Mouse (Mus musculus): ENCODE results near the gene Lig4.

Gene Lig4

GRCm38 (mm10) chr8:9977573-9978314 lies at the start of gene Lig4, which contains the start of gene Abhd13:
Gene Lig4, minus strand, starts transcription at chr8:9977686.
Gene Abhd13, plus strand, starts transcription at chr8:9977707.
- DNase-seq (ENCODE audit: low read depth, low spot score): peak; percentile 99

GRCm38 (mm10) chr8:10017231-10017630 lies 39.7 kb upstream of the Lig4 start:
- no peak for DNase-seq (ENCODE audit: low read depth, low spot score)

- no peak for DNase-seq (ENCODE audit: low read depth, low spot score)
Observed at GRCm38 (mm10) chr8:10016252-10016651, 38.8 kb upstream of the Lig4 start.

GRCm38 (mm10) chr8:10007660-10008028 lies 30.2 kb upstream of the Lig4 start:
- DNase-seq (ENCODE audit: low read depth, low spot score): no peak

- peak; percentile 49 for DNase-seq (ENCODE audit: low read depth, low spot score)
Observed at GRCm38 (mm10) chr8:10006986-10007659, 29.6 kb upstream of the Lig4 start.

- DNase-seq (ENCODE audit: low read depth, low spot score): no peak
Observed at GRCm38 (mm10) chr8:10006156-10006985, 28.9 kb upstream of the Lig4 start, which contains the start of gene Tnfsf13b. Gene Tnfsf13b, plus strand, starts transcription at chr8:10006467.

- DNase-seq (ENCODE audit: low read depth, low spot score): no peak
Observed at GRCm38 (mm10) chr8:10004115-10004514, 26.6 kb upstream of the Lig4 start.

- no peak for DNase-seq (ENCODE audit: low read depth, low spot score)
Observed at GRCm38 (mm10) chr8:9980188-9980587, 2.7 kb upstream of the Lig4 start.

- no peak for DNase-seq (ENCODE audit: low read depth, low spot score)
Observed at GRCm38 (mm10) chr8:9979746-9980145, 2.3 kb upstream of the Lig4 start.

- DNase-seq (ENCODE audit: low read depth, low spot score): no peak
Observed at GRCm38 (mm10) chr8:9978475-9979230, 1.2 kb upstream of the Lig4 start.

- no peak for DNase-seq (ENCODE audit: low read depth, low spot score)
Observed at GRCm38 (mm10) chr8:9977016-9977415, 470 bp downstream of the Lig4 start.

GRCm38 (mm10) chr8:9975898-9976611 lies 1.4 kb downstream of the Lig4 start:
- peak; percentile 98 for DNase-seq (ENCODE audit: low read depth, low spot score)

GRCm38 (mm10) chr8:9975276-9975675 lies 2.2 kb downstream of the Lig4 start:
- no peak for DNase-seq (ENCODE audit: low read depth, low spot score)

- DNase-seq (ENCODE audit: low read depth, low spot score): no peak
Observed at GRCm38 (mm10) chr8:9971866-9972265, 5.6 kb downstream of the Lig4 start.

GRCm38 (mm10) chr8:9959919-9960318 lies 17.6 kb downstream of the Lig4 start:
- DNase-seq (ENCODE audit: low read depth, low spot score): no peak

GRCm38 (mm10) chr8:9958338-9958737 lies 19.1 kb downstream of the Lig4 start:
- DNase-seq (ENCODE audit: low read depth, low spot score): peak; percentile 11

GRCm38 (mm10) chr8:9949134-9949890 lies 28.2 kb downstream of the Lig4 start:
- no peak for DNase-seq (ENCODE audit: low read depth, low spot score)

- no peak for DNase-seq (ENCODE audit: low read depth, low spot score)
Observed at GRCm38 (mm10) chr8:9935574-9935973, 41.9 kb downstream of the Lig4 start.

GRCm38 (mm10) chr8:9934891-9935565 lies 42.5 kb downstream of the Lig4 start:
- peak; percentile 59 for DNase-seq (ENCODE audit: low read depth, low spot score)

All from mesoderm, embryonic 11.5 days (tissue).